Mouse (Mus musculus) v-Abl transformed pro-B cells (cell line): Measurements from ENCODE around the gene Polr2g.

Experiments used
- in situ Hi-C, 2 experiments: fragments of 400-800 bp; cut with MboI; formaldehyde crosslinking; loops; one replicate each; pipeline ENCODE4 v1.15.1; 2025; ENCODE audit not compliant: unreplicated experiment in 2 of 2

Polr2g gene

GRCm38 (mm10) chr19:8798264-8798946, at the start of gene Polr2g:
Gene Polr2g, minus strand, starts transcription at chr19:8798577.
- in situ Hi-C loops = no loop called here

DNA sequence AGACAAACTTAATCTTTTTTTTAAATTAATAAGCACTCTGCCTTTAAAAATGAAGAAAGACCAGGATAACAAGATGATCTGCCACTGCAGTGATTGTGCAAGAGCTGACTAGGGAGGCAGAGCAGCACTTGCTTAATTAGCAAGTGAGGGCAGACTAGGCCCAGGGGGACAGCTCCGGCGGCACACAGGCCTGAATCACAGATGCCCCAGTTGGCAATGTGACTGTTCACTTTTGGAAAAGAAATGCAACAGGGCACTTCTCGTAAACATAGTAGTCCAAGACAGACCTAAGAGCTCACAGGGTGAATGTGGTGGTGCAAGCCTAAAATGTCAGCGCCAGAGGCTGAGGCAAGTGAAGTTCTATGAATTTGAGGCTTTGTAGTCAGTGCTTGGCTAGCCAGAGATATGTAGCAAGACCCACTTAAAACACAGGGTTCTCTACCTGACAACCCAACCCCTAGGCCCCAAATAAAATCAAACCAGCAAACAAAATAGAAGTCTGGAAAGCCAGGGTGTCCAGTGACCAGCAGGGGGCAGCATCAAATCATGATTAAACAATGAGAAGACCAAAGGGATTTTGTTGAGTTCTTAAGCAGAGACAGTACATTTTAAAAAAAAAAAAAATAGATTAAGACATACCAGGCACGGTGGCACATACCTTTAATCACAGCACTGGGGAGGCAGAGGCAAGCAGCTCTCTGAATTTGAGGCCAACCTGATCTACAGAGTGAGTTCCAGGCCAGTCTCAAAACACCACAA, 46.2 kb upstream of the Polr2g start:
- in situ Hi-C loops = loop anchor here (10.0 to 25.0 kb wide), 5 partner anchors 257 to 1343 kb away; partner anchors contain the start of genes Fads1 (in 1 of the 2), Scgb2a2 (in 1 of the 2) and Slc22a8 (in 1 of the 2)

- in situ Hi-C loops = loop anchor here (10.0 to 25.0 kb wide), 5 partner anchors 256 to 1344 kb away; partner anchors contain the start of genes Fads1 (in 1 of the 2), Scgb2a2 (in 1 of the 2) and Slc22a8 (in 1 of the 2)
Measured at GRCm38 (mm10) chr19:8842961-8843360, 44.6 kb upstream of the Polr2g start.

GRCm38 (mm10) chr19:8841012-8841411, 42.6 kb upstream of the Polr2g start:
- in situ Hi-C loops = loop anchor here (10.0 to 25.0 kb wide), 5 partner anchors 254 to 1346 kb away; partner anchors contain the start of genes Fads1 (in 1 of the 2), Scgb2a2 (in 1 of the 2) and Slc22a8 (in 1 of the 2)

DNA sequence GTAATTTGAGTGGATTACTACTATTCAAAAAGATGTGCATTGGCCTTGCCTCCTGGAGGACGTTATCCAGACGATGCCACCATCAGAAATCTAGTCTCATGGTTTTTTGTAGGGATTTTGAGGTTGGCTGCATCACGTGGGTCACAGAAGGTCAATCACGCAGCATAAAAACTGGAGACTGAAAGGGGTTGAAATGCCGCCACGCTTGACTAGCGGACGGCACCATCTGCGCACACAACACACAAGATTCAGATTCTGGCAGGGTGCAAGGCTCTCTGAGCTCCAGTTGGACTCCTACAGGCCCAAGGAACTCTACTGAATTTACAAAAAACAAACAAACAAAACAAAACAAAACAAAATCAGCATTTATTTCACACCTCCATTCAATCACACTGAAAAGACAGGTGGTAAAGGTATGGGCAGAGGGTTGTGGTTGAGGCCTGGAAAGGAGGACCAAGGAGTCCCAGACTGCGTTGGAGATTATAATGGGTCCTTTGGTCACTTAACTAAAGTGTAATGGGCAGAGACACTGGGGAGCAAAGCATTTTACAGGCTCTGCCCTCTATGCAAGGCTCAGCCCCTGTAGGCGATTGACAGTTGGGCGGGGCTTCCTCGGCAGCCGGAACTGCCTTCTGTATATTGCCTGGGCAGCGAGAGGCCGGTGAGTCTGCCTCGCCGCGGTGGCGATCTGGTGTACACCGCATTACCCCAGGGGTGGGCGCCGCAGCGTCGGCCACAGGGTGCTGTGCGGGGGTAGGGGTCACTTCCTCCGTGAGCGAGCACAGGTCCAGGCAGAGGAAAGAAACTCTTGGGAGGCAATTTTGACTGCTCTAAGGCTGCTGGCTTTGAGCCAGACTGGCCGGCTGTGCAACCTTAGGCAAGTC, 41.8 kb upstream of the Polr2g start:
- in situ Hi-C loops = loop anchor here (10.0 to 25.0 kb wide), 5 partner anchors 253 to 1347 kb away; partner anchors contain the start of genes Fads1 (in 1 of the 2), Scgb2a2 (in 1 of the 2) and Slc22a8 (in 1 of the 2)

- in situ Hi-C loops = loop anchor here (25.0 kb wide), 3 partner anchors 252 to 1348 kb away; partner anchors contain the start of genes Fads1 (in 1 of the 2) and Slc22a8 (in 1 of the 2)
Measured at GRCm38 (mm10) chr19:8839103-8839907, 40.9 kb upstream of the Polr2g start, which contains the start of gene Gng3. Gene Gng3, minus strand, starts transcription at chr19:8839194.

DNA sequence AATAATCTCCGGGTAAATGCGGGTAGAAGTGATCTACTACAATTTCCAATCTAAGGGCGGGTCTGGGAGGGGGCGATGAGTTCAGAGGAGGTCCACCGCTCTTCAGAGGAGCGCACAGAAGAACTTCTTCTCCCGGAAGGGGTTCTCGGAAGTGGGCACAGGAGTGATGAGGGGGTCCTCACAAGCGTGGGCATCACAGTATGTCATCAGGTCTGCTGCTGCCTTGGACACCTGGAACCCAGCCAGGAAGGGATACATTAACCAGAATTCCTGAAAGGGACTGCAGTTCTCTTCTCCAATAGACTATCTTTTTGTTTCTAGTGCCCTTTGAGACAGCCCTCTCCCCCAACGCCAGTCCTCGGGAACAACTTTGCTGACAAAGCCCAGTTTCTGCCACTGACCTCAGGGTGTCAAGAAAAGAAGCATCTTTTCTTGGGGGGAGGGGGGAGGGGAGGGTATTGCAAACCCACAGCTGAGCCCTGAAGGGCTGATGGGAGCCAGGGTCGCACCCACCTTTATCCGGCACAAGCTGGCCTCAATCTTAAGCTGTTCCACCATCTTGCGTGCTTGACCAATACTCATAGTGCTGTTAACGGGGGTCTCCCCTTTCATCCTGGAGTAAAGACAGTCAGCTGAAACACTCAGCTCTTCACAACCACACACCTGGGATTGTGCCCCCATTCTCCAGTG, 39.8 kb upstream of the Polr2g start:
- in situ Hi-C loops = loop anchor here (25.0 kb wide), 3 partner anchors 251 to 1349 kb away; partner anchors contain the start of genes Fads1 (in 1 of the 2) and Slc22a8 (in 1 of the 2)

- in situ Hi-C loops = loop anchor here (25.0 kb wide), 3 partner anchors 250 to 1350 kb away; partner anchors contain the start of genes Fads1 (in 1 of the 2) and Slc22a8 (in 1 of the 2)
Measured at GRCm38 (mm10) chr19:8837251-8837791, 38.9 kb upstream of the Polr2g start, which contains the start of gene Bscl2. Gene Bscl2, plus strand, starts transcription at chr19:8837467.

DNA sequence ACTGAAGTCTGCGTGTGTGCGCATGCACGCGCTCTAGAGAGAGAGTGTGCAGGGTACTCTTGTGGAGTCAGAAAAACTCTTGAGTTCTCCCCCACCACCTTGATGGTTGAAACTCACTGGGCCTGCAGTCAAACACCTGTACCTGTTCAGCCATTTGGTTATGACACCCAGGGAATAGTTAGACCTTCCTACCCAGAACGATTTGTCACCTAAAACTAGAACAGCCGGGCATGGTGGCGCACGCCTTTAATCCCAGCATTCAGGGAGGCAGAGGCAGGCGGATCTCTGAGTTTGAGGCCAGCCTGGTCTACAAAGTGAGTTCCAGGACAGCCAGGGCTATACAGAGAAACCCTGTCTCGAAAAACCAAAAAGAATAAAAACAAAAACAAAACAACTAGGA, 38.0 kb upstream of the Polr2g start:
- in situ Hi-C loops = loop anchor here (25.0 kb wide), 3 partner anchors 249 to 1351 kb away; partner anchors contain the start of genes Fads1 (in 1 of the 2) and Slc22a8 (in 1 of the 2)

DNA sequence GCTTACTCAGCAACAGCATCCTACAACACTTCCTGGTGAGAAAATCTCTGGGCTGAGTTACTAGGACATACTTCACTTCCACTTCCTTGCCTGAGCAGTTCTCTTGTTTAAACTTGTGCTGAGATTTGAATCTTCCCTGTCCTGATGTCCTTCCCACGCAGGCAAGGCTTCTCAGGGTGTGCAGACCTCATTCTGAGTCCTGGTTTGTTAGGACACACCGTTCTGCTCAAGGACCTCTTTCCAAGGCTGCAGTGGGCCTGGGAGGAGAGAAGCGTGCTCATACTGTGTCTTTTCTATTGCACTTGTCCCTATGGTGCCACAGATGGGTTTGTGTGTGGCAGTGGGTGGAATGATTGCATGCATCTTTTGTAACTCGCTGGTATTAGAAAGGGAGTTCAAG, 34.6 kb upstream of the Polr2g start:
- in situ Hi-C loops = loop anchor here (25.0 kb wide), 3 partner anchors 246 to 1354 kb away; partner anchors contain the start of genes Fads1 (in 1 of the 2) and Slc22a8 (in 1 of the 2)

- in situ Hi-C loops = loop anchor here (25.0 kb wide), 3 partner anchors 244 to 1356 kb away; partner anchors contain the start of genes Fads1 (in 1 of the 2) and Slc22a8 (in 1 of the 2)
Measured at GRCm38 (mm10) chr19:8831262-8831661, 32.9 kb upstream of the Polr2g start.

- in situ Hi-C loops = loop anchor here (25.0 kb wide), 3 partner anchors 243 to 1357 kb away; partner anchors contain the start of genes Fads1 (in 1 of the 2) and Slc22a8 (in 1 of the 2)
Measured at GRCm38 (mm10) chr19:8830664-8831063, 32.3 kb upstream of the Polr2g start.

- in situ Hi-C loops = loop anchor here (10.0 to 25.0 kb wide), 4 partner anchors 115 to 1358 kb away; partner anchors contain the start of genes Fads1 (in 1 of the 2) and Slc22a8 (in 1 of the 2)
Measured at GRCm38 (mm10) chr19:8829660-8830059, 31.3 kb upstream of the Polr2g start, which contains the start of gene AC129217.1. Gene AC129217.1, plus strand, starts transcription at chr19:8829773.

DNA sequence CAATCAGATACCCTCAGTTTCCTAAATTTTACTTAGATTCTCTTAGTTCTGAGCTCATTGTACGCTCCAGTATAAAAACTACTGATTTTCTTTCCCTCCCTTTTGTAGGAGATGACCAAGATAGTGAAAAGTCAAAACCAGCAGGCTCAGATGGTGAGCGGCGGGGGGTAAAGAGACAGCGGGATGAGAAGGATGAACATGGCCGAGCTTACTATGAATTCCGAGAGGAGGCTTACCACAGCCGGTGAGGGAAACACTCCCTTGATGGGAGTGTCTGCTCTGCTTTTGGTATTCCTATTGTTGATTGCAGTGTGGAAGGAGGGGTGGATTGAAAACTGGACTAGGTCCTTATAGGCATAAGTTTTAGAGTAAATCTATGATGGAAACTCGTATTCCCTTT, 24.3 kb upstream of the Polr2g start:
- in situ Hi-C loops = loop anchor here in 1 of 2 experiments (10.0 kb wide), 1 partner anchor 108 kb away; no protein-coding TSS in a partner anchor

- in situ Hi-C loops = loop anchor here in 1 of 2 experiments (10.0 kb wide), 1 partner anchor 106 kb away; no protein-coding TSS in a partner anchor
Measured at GRCm38 (mm10) chr19:8821146-8821545, 22.8 kb upstream of the Polr2g start.

DNA sequence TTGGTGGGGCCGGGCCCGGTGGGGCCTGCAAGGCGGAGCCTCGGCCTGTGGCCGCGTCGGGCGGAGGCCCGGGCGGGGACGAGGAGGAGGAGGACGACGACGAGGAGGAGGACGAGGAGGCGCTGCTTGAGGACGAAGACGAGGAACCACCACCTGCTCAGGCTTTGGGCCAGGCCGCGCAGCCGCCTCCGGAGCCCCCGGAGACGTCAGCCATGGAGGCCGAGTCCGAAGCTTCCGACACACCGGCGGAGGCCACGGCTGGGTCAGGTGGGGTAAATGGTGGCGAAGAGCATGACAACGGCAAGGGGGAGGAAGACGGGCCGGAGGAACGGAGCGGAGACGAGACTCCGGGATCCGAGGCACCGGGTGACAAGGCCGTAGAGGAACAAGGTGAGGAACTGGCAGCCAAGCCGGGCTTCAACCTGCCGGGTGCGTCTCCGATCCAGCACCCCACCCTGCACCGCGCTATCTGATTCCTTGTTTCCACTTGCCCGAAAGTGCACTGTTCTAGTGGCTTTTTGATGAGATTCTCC, 22.1 kb upstream of the Polr2g start:
- in situ Hi-C loops = loop anchor here in 1 of 2 experiments (10.0 kb wide), 1 partner anchor 106 kb away; no protein-coding TSS in a partner anchor
